Mouse (Mus musculus) ovary, postnatal 36 days (tissue): Measurements from ENCODE around the gene Hist1h3h.
"Not testable (repeated sequence)": the region's sequence is repeated elsewhere in the genome, so short reads cannot be mapped to it uniquely, and the experiment has no call there.

Experiments
- DNase-seq: peaks from one replicate; pipeline ENCODE4 v3.0.0; 2022; ENCODE audit warnings: low spot score, mixed read lengths

Gene Hist1h3h

GRCm38 (mm10) chr13:21717397-21718357 lies at the start of gene Hist1h3h:
Gene Hist1h3h, plus strand, starts transcription at chr13:21717659.
- DNase-seq: peak; percentile 77

DNA sequence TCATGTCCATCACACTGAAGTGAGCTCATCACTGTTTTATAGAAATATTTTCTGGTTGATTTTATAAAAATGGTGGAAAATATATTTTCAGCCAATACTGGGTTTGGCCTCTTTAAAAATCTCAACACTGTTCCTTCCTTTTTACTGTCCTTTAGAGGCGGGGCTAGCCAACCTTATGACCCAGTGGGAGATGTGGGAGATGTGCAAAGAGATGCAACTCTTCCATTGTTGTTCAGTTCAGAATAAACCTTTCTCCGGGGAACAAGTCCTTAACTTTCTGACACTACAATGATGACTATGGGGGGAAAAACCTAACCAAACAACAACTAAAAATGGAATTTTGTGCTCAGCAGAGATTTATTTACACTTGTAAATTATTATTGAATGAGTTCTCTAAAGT lies 40.2 kb upstream of the Hist1h3h start, which contains the start of gene Olfr1360:
Olfr1360 (minus strand) TSS at position 101 of the 400 bp plus-strand sequence.
- DNase-seq: no peak

GRCm38 (mm10) chr13:21697811-21698210 lies 19.6 kb upstream of the Hist1h3h start, which contains the start of gene Olfr1359:
Gene Olfr1359, plus strand, starts transcription at chr13:21698111.
- no peak for DNase-seq

DNA sequence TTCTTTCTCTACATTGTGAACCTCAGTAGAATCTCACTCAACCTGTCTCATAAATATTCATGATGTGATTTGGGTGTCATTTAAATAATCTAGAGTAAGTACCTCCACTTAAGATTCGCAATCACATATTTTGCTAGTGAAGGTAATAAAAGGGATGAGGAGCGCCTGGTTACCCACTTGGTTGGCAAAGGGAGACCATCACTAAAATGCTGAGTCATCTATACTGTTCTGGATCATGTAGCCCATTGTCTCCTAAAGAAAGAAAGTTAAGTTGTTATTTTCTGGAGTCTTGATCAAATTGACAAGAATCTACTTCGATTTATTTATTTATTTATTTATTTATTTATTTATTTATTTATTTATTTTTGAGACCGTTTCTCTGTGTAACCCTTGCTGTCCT lies 10.8 kb upstream of the Hist1h3h start:
- DNase-seq: no peak

DNA sequence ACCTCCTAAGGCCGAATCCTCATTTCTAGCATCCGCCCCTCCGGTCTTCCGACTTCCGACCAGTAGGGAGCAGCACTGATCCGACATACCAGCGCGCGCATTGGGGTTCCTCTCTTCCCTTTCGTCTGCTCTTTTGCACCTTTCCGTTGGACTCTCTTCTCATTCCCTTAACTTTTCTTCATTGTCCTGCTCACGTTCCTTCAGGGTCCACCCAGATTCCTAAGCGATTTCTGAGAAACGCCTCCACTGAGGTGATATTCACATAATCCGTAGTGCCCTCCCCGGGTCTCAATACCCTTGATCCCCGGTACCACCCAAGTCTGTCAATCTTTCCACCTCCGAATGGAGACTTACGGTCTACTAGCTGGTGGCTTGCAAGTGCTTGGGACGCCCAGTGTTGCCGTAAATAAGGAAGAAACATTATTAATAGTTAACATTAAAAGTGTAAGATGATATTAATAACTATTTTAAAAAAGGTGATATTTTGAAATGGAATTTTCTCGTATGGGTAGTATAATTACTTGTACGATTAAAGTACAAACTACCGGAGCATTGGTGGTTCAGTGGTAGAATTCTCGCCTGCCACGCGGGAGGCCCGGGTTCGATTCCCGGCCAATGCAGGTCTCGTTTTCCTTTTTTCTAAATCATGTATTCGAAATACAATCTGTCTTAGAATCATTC lies 7.3 kb upstream of the Hist1h3h start:
- DNase-seq: peak; percentile 82

- peak; percentile 67 for DNase-seq
Observed at GRCm38 (mm10) chr13:21710821-21711525, 6.5 kb upstream of the Hist1h3h start.

DNA sequence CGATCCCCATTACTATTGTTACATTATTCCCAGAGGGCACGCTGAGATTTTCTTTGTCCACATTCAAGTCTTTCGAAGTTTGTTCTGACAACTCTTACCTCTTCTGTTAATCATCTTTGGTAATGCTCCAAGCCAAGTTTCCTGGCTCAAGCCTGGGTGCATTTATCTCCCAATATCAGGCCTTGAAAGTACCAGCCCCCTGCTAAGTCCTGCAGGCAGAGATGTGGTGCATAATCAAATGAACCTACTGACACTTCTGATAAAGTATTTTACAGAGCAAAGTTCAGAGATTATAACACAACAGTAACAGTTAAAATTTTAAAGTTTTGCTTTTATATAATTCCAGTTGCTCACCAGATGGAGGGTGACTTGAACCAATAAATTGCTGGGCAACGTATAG lies 5.8 kb upstream of the Hist1h3h start:
- no peak for DNase-seq

GRCm38 (mm10) chr13:21714725-21715124 lies 2.7 kb upstream of the Hist1h3h start:
- DNase-seq: peak; percentile 30

GRCm38 (mm10) chr13:21715131-21715863 lies 2.2 kb upstream of the Hist1h3h start:
- DNase-seq: no peak

DNA sequence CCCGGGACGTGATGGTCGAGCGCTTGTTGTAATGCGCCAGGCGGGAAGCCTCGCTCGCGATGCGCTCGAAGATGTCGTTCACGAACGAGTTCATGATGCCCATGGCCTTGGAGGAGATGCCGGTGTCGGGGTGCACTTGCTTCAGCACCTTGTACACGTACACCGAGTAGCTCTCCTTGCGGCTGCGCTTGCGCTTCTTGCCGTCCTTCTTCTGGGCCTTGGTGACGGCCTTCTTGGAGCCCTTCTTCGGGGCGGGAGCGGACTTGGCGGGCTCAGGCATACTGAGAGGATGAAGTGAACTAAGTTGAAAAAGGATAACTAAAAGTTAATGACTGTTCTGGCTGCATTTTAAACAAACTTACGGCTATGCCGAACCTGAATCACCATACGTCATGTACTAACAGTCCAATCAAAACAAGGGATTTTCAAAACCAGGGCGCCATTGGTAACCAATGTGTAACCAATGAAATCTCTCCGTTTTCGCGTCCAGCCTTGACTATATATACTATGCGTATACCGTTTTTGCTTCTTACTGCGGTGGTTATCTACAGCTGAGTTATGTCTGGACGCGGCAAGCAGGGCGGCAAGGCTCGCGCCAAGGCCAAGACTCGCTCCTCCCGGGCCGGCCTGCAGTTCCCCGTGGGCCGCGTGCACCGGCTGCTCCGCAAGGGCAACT lies 1.5 kb upstream of the Hist1h3h start, which contains the start of the genes Hist1h2bl and Hist1h2ai:
Hist1h2bl (minus strand) TSS at position 280 of the 676 bp plus-strand sequence.
Hist1h2ai (plus strand) TSS at position 559 of the 676 bp plus-strand sequence.
- DNase-seq: peak; percentile 69

DNA sequence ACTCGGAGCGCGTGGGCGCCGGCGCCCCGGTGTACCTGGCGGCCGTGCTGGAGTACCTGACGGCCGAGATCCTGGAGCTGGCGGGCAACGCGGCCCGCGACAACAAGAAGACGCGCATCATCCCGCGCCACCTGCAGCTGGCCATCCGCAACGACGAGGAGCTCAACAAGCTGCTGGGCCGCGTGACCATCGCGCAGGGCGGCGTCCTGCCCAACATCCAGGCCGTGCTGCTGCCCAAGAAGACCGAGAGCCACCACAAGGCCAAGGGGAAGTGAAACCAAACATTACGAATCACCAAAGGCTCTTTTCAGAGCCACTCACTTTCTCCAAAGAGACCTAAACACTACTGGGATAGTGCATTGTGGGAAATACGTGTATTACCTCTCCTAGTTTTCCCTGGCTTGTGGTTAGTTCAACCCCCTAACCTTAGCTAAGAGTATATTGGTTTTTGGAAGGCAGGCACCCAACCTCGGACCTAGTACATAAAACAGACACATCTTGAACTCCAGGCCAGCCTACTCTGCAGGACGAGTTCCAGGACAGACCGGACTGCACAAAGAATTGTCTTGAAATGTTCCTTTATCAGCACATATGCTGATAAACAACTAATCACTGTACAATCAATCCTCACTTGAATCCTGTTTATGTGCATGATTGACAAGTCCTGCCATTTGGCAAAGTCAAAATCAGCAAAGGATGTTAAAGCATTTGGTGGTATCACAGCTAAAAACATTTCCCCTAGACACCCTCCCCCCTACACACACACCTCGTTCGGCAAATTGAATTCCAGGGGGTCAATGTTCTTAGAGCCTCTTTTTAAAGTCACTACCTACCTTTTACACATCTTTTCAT lies 693 bp upstream of the Hist1h3h start:
- DNase-seq: not testable (repeated sequence)

GRCm38 (mm10) chr13:21718381-21719080 lies 1.1 kb downstream of the Hist1h3h start:
- DNase-seq: no peak

- DNase-seq: not testable (repeated sequence)
Observed at GRCm38 (mm10) chr13:21721107-21721756, 3.8 kb downstream of the Hist1h3h start.

- DNase-seq: peak; percentile 59
Observed at GRCm38 (mm10) chr13:21721757-21722372, 4.4 kb downstream of the Hist1h3h start, which contains the start of gene Hist1h2bm. Gene Hist1h2bm, plus strand, starts transcription at chr13:21722044.

- no peak for DNase-seq
Observed at GRCm38 (mm10) chr13:21722373-21722925, 5.0 kb downstream of the Hist1h3h start.

DNA sequence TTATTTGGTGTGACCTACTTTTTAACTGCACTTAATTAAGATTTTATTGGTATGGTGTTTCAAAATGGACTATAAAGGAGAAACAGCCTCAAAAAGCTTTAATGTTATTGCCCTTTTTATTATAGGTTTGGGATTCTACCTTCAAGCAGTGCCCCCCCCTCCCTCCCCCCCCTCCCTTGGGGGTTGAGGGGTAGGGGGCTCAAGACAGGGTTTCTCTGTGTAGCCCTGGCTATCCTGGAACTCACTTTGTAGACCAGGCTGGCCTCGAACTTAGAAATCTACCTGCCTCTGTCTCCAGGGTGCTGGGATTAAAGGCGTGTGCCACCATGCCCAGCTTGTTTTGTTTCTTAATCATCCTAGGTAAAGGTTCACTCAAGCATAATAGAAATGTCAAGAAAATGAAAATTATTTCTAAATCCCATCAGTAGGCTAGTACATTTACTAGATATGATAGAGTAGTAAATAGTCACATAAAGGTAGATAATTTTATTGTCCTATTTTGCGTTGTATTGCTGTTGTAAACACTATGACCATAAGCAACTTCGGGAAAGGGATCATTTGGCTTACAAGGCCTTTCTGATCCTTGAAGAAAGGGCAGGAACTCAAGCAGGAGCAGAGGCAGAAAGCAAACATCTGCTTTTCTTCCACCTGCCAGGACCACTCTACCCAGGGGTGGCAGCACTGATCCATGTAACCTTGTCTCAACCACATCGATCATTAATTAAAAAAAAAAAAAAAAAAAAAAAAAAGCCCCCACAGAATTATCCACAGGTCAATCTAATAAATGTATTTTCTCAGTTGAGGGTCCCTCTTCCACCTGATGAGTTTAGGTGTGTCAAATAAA lies 5.8 kb downstream of the Hist1h3h start:
- DNase-seq: no peak
